Mouse (Mus musculus): ENCODE measurements at regions not wholly inside any gene's neighbourhood (a gene's known extent, or its start where the extent isn't known, plus 50 kb on each side); places are given as distances from the start of the nearest gene placed in this dataset.

GRCm38 (mm10) chr3:54443791-54444190 lies 82.9 kb downstream of the Postn start:
- no peak for DNase-seq (ENCODE audit: low spot score)

- DNase-seq (ENCODE audit: low spot score) = peak; percentile 36
These were observed 86.0 kb downstream of the Postn start for GRCm38 (mm10) chr3:54446889-54447288.

- DNase-seq (ENCODE audit: low spot score) = peak; percentile 87
These were observed 96.5 kb downstream of the Postn start for GRCm38 (mm10) chr3:54457416-54457815.

GRCm38 (mm10) chr3:54461366-54461765 lies 100.5 kb downstream of the Postn start:
- no peak for DNase-seq (ENCODE audit: low spot score)

GRCm38 (mm10) chr3:54466097-54466496 lies 105.2 kb downstream of the Postn start:
- no peak for DNase-seq (ENCODE audit: low spot score)

GRCm38 (mm10) chr3:54474209-54474608 lies 113.3 kb downstream of the Postn start:
- DNase-seq (ENCODE audit: low spot score) = no peak

- peak; percentile 70 for DNase-seq (ENCODE audit: low spot score)
These were observed 115.0 kb downstream of the Postn start for GRCm38 (mm10) chr3:54475879-54476278.

- DNase-seq (ENCODE audit: low spot score) = no peak
These were observed 117.1 kb downstream of the Postn start for GRCm38 (mm10) chr3:54477986-54478385.

- DNase-seq (ENCODE audit: low spot score) = peak; percentile 50
These were observed 119.3 kb downstream of the Postn start for GRCm38 (mm10) chr3:54480251-54480650.

- no peak for DNase-seq (ENCODE audit: low spot score)
These were observed 126.4 kb downstream of the Postn start for GRCm38 (mm10) chr3:54487346-54487745.

GRCm38 (mm10) chr3:54487844-54488243 lies 126.9 kb downstream of the Postn start:
- DNase-seq (ENCODE audit: low spot score) = no peak

- no peak for DNase-seq (ENCODE audit: low spot score)
These were observed 129.5 kb downstream of the Postn start for GRCm38 (mm10) chr3:54490249-54490900.

- no peak for DNase-seq (ENCODE audit: low spot score)
These were observed 132.7 kb downstream of the Postn start for GRCm38 (mm10) chr3:54493567-54493966.

- no peak for DNase-seq (ENCODE audit: low spot score)
These were observed 144.1 kb downstream of the Postn start for GRCm38 (mm10) chr3:54504997-54505396.

- DNase-seq (ENCODE audit: low spot score) = peak; percentile 49
These were observed 146.7 kb downstream of the Postn start for GRCm38 (mm10) chr3:54507575-54507974.

GRCm38 (mm10) chr3:54508906-54509305 lies 148.0 kb downstream of the Postn start:
- DNase-seq (ENCODE audit: low spot score) = peak; percentile 60

GRCm38 (mm10) chr3:54517251-54517650 lies 156.3 kb downstream of the Postn start:
- no peak for DNase-seq (ENCODE audit: low spot score)

GRCm38 (mm10) chr3:54522716-54523115 lies 161.8 kb downstream of the Postn start:
- DNase-seq (ENCODE audit: low spot score) = no peak

GRCm38 (mm10) chr3:54526618-54527017 lies 165.7 kb downstream of the Postn start:
- DNase-seq (ENCODE audit: low spot score) = no peak

- no peak for DNase-seq (ENCODE audit: low spot score)
These were observed 164.3 kb upstream of the Supt20 start for GRCm38 (mm10) chr3:54528292-54528691.

GRCm38 (mm10) chr3:54530251-54530650 lies 162.4 kb upstream of the Supt20 start:
- DNase-seq (ENCODE audit: low spot score) = peak; percentile 17

GRCm38 (mm10) chr3:54535361-54535760 lies 157.2 kb upstream of the Supt20 start:
- DNase-seq (ENCODE audit: low spot score) = no peak

- DNase-seq (ENCODE audit: low spot score) = no peak
These were observed 154.6 kb upstream of the Supt20 start for GRCm38 (mm10) chr3:54538055-54538454.

GRCm38 (mm10) chr3:54540540-54541080 lies 152.0 kb upstream of the Supt20 start:
- DNase-seq (ENCODE audit: low spot score) = no peak

Data from adipocyte (in vitro differentiated cells).